Mouse (Mus musculus): ENCODE data around the gene Insm1. TPM values are rescaled to one million over a fixed set of nuclear protein-coding genes. Genes with fewer than 3 reads are reported as not detected.

Gene Insm1
- polyA plus RNA-seq, 1 experiment = 9.9 TPM

DNA sequence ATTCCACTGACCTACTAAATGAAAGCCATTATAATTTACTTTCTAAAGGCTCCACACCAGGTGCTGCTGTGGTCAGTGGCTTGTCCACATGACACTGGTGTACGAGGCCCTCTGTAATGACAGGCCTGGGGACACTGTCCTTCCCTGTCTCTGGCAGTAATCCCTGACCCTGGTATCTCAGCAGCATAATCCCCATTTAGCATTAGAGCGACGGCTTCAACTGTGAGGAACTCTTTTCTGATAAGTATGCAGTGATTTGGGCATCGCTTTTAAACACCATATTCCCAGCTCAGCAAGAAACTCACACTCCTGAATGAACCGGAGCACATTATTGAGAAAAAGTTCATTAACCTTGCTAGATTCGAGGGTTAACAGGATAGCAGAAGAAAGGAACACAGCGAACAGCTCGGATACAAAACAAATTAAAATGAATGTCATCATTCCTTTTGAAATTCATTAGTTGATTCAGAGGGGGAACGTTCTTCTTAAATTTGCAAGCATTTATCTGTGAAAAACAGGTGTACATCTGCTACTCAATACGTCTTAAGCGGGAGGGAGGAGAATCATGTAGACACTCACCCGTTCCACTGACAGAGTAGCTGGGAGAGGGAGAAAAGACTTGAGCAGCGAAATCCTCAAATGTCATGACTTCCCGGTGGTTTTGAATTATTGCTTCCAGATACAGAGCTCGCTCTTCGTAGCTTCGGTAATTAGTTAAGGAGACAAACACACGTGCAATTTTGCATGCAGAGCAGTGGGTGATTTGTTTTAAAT lies 38.3 kb downstream of the Insm1 start:
- H3K27me3 ChIP-seq (ENCODE audit: control insufficient read depth, insufficient read depth, low read length) = no peaks in the 10 kb centered on the region
- no peaks in the 10 kb centered on the region for H3K4me1 ChIP-seq (replicated peaks; ENCODE audit: control insufficient read depth, insufficient read depth, low read length)
- no peak overlapping the region for H3K27ac ChIP-seq (ENCODE audit: control insufficient read depth, insufficient read depth, low read length)
- no peaks in the 10 kb centered on the region for H3K36me3 ChIP-seq (ENCODE audit: control insufficient read depth, insufficient read depth, low read length)
- H3K4me3 ChIP-seq (ENCODE audit: control insufficient read depth, insufficient read depth, low read length) = no peak overlapping the region
- DNase-seq = no peak
- no peak for TF ChIP-seq CTCF (IDR thresholded peaks at IDR 0.05; ENCODE audit: borderline replicate concordance, control insufficient read depth, extremely low read depth, insufficient read depth, low read length, poor library complexity)
- TF ChIP-seq POLR2A (IDR thresholded peaks at IDR 0.05; ENCODE audit: control insufficient read depth, extremely low read depth, insufficient read depth, low read length, poor library complexity) = no peak
- 94% methylated on average over 18 of the region's 18 CpGs for WGBS

DNA sequence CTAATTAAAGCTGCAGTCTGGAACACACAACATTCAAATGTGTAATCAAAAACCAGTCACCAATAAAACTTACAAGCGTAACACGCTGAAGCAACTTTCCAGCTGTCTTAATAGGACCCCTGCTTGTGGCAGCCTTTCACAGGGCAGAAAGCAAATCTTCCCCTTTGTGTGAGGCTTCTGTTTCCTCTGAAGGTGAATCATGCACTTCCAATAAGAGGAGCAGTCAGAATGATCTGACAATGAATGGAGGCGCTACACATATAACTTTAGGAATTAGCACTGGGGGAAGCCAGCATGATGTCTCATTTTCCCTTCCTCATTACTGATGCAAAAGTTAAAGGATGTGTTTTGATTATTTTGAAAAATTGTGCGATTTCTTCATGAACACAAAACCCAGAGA lies 39.4 kb downstream of the Insm1 start:
- no peak for TF ChIP-seq CTCF (IDR thresholded peaks at IDR 0.05; ENCODE audit: borderline replicate concordance, control insufficient read depth, extremely low read depth, insufficient read depth, low read length, poor library complexity)
- no peaks in the 10 kb centered on the region for H3K27me3 ChIP-seq (ENCODE audit: control insufficient read depth, insufficient read depth, low read length)
- H3K36me3 ChIP-seq (ENCODE audit: control insufficient read depth, insufficient read depth, low read length) = no peaks in the 10 kb centered on the region
- no peak for DNase-seq
- 97% methylated on average over 4 of the region's 4 CpGs for WGBS
- H3K4me3 ChIP-seq (ENCODE audit: control insufficient read depth, insufficient read depth, low read length) = no peak overlapping the region
- no peaks in the 10 kb centered on the region for H3K4me1 ChIP-seq (replicated peaks; ENCODE audit: control insufficient read depth, insufficient read depth, low read length)
- H3K27ac ChIP-seq (ENCODE audit: control insufficient read depth, insufficient read depth, low read length) = no peak overlapping the region

DNA sequence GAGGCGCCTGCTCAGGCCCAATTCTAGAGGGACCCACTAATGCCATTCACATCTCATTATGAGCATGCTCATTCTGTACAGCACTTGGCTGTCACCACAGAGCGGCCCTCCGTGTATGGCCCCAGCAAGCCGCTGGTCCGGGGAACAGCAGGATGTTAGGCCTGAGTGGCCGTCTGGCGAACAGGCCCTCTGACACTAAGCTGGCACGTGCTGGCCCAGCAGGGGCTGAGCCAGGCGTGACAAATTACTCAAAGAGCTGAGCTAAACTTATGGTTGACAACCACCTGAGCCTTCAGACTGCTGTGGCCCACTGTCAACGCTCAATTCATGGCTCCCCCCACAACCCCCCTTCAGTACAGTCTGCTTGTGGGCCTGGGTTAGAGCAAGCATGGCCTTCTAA lies 40.5 kb downstream of the Insm1 start:
- 95% methylated on average over 10 of the region's 10 CpGs for WGBS
- TF ChIP-seq CTCF (IDR thresholded peaks at IDR 0.05; ENCODE audit: borderline replicate concordance, control insufficient read depth, extremely low read depth, insufficient read depth, low read length, poor library complexity) (no peak), POLR2A (IDR thresholded peaks at IDR 0.05; ENCODE audit: control insufficient read depth, extremely low read depth, insufficient read depth, low read length, poor library complexity) (no peak)
- Histone ChIP-seq H3K27ac (ENCODE audit: control insufficient read depth, insufficient read depth, low read length) (no peak overlapping the region), H3K4me1 (replicated peaks; ENCODE audit: control insufficient read depth, insufficient read depth, low read length) (no peaks in the 10 kb centered on the region), H3K27me3 (ENCODE audit: control insufficient read depth, insufficient read depth, low read length) (no peaks in the 10 kb centered on the region), H3K4me3 (ENCODE audit: control insufficient read depth, insufficient read depth, low read length) (no peak overlapping the region), H3K36me3 (ENCODE audit: control insufficient read depth, insufficient read depth, low read length) (no peaks in the 10 kb centered on the region)
- DNase-seq = no peak

DNA sequence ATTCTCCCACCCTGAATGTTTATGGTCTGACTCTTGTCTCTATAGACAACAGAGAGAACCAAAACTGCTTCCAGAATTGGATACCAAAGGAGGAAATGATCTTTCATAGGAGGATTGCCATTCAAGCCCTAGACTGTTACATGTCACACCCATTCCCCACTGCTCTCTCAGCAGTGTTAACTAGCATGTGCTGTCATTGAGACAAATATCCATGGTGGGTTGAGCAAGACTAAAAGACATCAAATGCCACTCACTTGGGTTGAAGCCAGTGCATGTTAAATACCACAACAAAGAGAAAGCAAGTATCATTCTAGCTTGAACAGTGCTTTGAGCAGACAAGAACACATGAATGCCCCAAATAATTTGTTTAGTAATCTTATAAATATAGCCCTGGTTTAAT lies 41.2 kb downstream of the Insm1 start:
- no peak overlapping the region for H3K4me3 ChIP-seq (ENCODE audit: control insufficient read depth, insufficient read depth, low read length)
- no peaks in the 10 kb centered on the region for H3K27me3 ChIP-seq (ENCODE audit: control insufficient read depth, insufficient read depth, low read length)
- TF ChIP-seq POLR2A (IDR thresholded peaks at IDR 0.05; ENCODE audit: control insufficient read depth, extremely low read depth, insufficient read depth, low read length, poor library complexity) (no peak), CTCF (IDR thresholded peaks at IDR 0.05; ENCODE audit: borderline replicate concordance, control insufficient read depth, extremely low read depth, insufficient read depth, low read length, poor library complexity) (no peak)
- no peak for DNase-seq
- H3K4me1 ChIP-seq (replicated peaks; ENCODE audit: control insufficient read depth, insufficient read depth, low read length) = no peaks in the 10 kb centered on the region
- H3K36me3 ChIP-seq (ENCODE audit: control insufficient read depth, insufficient read depth, low read length) = no peaks in the 10 kb centered on the region
- no peak overlapping the region for H3K27ac ChIP-seq (ENCODE audit: control insufficient read depth, insufficient read depth, low read length)

DNA sequence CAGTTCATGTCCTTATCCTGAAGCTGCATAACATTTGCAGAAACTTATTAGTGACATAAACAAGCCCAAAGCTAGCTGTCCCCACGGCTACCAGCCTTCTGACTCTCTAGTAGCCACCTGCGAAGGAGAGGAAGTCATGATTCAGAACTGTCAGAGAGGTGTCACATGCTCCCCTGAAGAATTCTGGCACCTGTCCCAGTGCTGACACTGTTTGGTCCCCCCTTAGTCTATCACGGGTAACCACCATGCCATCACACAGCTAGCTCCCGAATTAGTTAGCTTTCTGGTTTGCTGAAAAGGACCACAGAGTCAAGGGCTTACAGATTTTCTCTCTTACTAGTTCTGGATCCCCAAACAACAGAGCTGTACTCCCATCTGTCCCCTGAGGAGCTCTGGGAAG lies 43.3 kb downstream of the Insm1 start:
- no peak overlapping the region for H3K4me3 ChIP-seq (ENCODE audit: control insufficient read depth, insufficient read depth, low read length)
- no peaks in the 10 kb centered on the region for H3K36me3 ChIP-seq (ENCODE audit: control insufficient read depth, insufficient read depth, low read length)
- H3K27me3 ChIP-seq (ENCODE audit: control insufficient read depth, insufficient read depth, low read length) = no peaks in the 10 kb centered on the region
- H3K27ac ChIP-seq (ENCODE audit: control insufficient read depth, insufficient read depth, low read length) = no peak overlapping the region
- no peak for TF ChIP-seq POLR2A (IDR thresholded peaks at IDR 0.05; ENCODE audit: control insufficient read depth, extremely low read depth, insufficient read depth, low read length, poor library complexity)
- TF ChIP-seq CTCF (IDR thresholded peaks at IDR 0.05; ENCODE audit: borderline replicate concordance, control insufficient read depth, extremely low read depth, insufficient read depth, low read length, poor library complexity) = no peak
- no peaks in the 10 kb centered on the region for H3K4me1 ChIP-seq (replicated peaks; ENCODE audit: control insufficient read depth, insufficient read depth, low read length)
- 4% methylated on average over 4 of the region's 4 CpGs for WGBS
- DNase-seq = no peak

DNA sequence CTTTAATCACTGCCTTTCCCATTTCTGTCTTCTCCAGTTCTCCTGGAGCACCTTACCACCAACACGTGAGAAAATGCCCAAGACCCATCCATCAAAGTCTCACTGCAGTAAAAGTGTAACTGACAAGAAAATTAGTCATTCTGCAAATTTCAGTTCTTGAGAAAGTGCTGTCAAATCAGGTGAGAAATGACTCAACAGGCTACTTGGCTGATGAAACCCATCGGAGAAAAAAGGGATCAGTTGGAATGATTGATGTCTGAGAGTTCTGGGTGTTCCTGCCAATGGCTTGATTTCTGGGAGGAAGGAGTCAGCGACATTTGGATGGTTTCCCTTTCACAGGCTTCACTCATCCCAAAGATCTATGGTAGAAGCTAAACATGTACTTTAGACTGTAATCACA lies 44.8 kb downstream of the Insm1 start:
- H3K36me3 ChIP-seq (ENCODE audit: control insufficient read depth, insufficient read depth, low read length) = no peaks in the 10 kb centered on the region
- 89% methylated on average over 3 of the region's 3 CpGs for WGBS

More for the DNA sequence above, 44.8 kb downstream of the Insm1 start:
- H3K27ac ChIP-seq (ENCODE audit: control insufficient read depth, insufficient read depth, low read length) = no peak overlapping the region
- H3K27me3 ChIP-seq (ENCODE audit: control insufficient read depth, insufficient read depth, low read length) = no peaks in the 10 kb centered on the region
- DNase-seq = no peak
- H3K4me1 ChIP-seq (replicated peaks; ENCODE audit: control insufficient read depth, insufficient read depth, low read length) = no peaks in the 10 kb centered on the region
- no peak overlapping the region for H3K4me3 ChIP-seq (ENCODE audit: control insufficient read depth, insufficient read depth, low read length)
- TF ChIP-seq CTCF (IDR thresholded peaks at IDR 0.05; ENCODE audit: borderline replicate concordance, control insufficient read depth, extremely low read depth, insufficient read depth, low read length, poor library complexity) (no peak), POLR2A (IDR thresholded peaks at IDR 0.05; ENCODE audit: control insufficient read depth, extremely low read depth, insufficient read depth, low read length, poor library complexity) (no peak)

Measured in thymus, adult 2 months (tissue).